Mouse (Mus musculus) MEL (cell line): Measurements from ENCODE around the gene Tgfbr3l. TPM values are rescaled to one million over a fixed set of nuclear protein-coding genes. Genes with fewer than 3 reads are reported as not detected.

Experiments
- DNase-seq: peaks from one replicate; pipeline ENCODE4 v3.0.0; 2011; ENCODE audit warnings: low read depth, low spot score
- H3K27ac ChIP-seq: 2 replicates; pipeline ENCODE4 v1.5.1; 2012; ENCODE audit warnings: low read depth, mild to moderate bottlenecking, control low read depth, low read length, moderate library complexity; ENCODE audit not compliant: control insufficient read depth
- H3K27me3 ChIP-seq, 2 experiments: fragments of 150-350 bp in 1 of 2; sonication (generic) in 1 of 2; 2 replicates each; pipeline ENCODE4 v1.6.1; 2012; ENCODE audit warnings: low read length in 2 of 2, mild to moderate bottlenecking in 2 of 2, improper control_type of control experiment in 1 of 2, moderate library complexity in 1 of 2; ENCODE audit not compliant: insufficient read depth in 2 of 2, control insufficient read depth in 1 of 2
- H3K36me3 ChIP-seq, 2 experiments: 2 replicates each; pipeline ENCODE4 v1.6.1; 2012 to 2014; ENCODE audit warnings: low read length in 2 of 2, improper control_type of control experiment in 1 of 2, inconsistent platforms in 1 of 2, mild to moderate bottlenecking in 1 of 2; ENCODE audit not compliant: insufficient read depth in 2 of 2, control insufficient read depth in 1 of 2
- H3K4me1 ChIP-seq, 2 experiments: fragments of 150-350 bp in 1 of 2; sonication (generic) in 1 of 2; 2 replicates each; pipeline ENCODE4 v1.6.1; 2012; ENCODE audit warnings: low read length in 2 of 2, improper control_type of control experiment in 1 of 2, mild to moderate bottlenecking in 1 of 2; ENCODE audit not compliant: insufficient read depth in 2 of 2, control insufficient read depth in 1 of 2
- H3K4me3 ChIP-seq, 2 experiments: fragments of 150-350 bp in 1 of 2; sonication (generic) in 1 of 2; 2 replicates each; pipeline ENCODE4 v1.5.1; 2012; ENCODE audit warnings: low read depth in 2 of 2, low read length in 2 of 2, mild to moderate bottlenecking in 2 of 2, moderate library complexity in 2 of 2, control low read depth in 1 of 2, improper control_type of control experiment in 1 of 2; ENCODE audit not compliant: control insufficient read depth in 1 of 2, insufficient read depth in 1 of 2
- H3K79me2 ChIP-seq: 2 replicates; pipeline ENCODE4 v1.6.1; 2012; ENCODE audit warnings: mild to moderate bottlenecking, low read length, moderate library complexity; ENCODE audit not compliant: control insufficient read depth, poor library complexity, insufficient read depth
- H3K9ac ChIP-seq: 2 replicates; pipeline ENCODE4 v1.6.1; 2012; ENCODE audit warnings: low read depth, mild to moderate bottlenecking, control low read depth, low read length, moderate library complexity; ENCODE audit not compliant: control insufficient read depth, poor library complexity, severe bottlenecking
- H3K9me3 ChIP-seq: fragments of 150-350 bp; sonication (generic); replicated peaks from 2 replicates; pipeline ENCODE4 v1.6.1; 2012; ENCODE audit warnings: mild to moderate bottlenecking, low read length, improper control_type of control experiment, moderate library complexity; ENCODE audit not compliant: insufficient read depth
- BHLHE40 ChIP-seq: IDR thresholded peaks from 2 replicates; pipeline ENCODE4 v1.6.1; 2012; ENCODE audit warnings: low read depth, mild to moderate bottlenecking, inconsistent platforms, low read length, improper control_type of control experiment, borderline replicate concordance
- CHD1 ChIP-seq: IDR thresholded peaks from 2 replicates; pipeline ENCODE4 v1.6.1; 2012; ENCODE audit warnings: low read depth, mild to moderate bottlenecking, inconsistent platforms, low read length, improper control_type of control experiment
- CTCF ChIP-seq, 3 experiments: IDR thresholded peaks in 2 of 3; conservative IDR thresholded peaks in 1 of 3; 2 replicates each; pipeline ENCODE4 v1.5.1; 2011 to 2012; ENCODE audit warnings: low read length in 3 of 3, low read depth in 2 of 3, mild to moderate bottlenecking in 2 of 3, improper control_type of control experiment in 1 of 3, inconsistent platforms in 1 of 3, mixed read lengths in 1 of 3, moderate library complexity in 1 of 3; ENCODE audit not compliant: control insufficient read depth in 1 of 3, insufficient read depth in 1 of 3, poor library complexity in 1 of 3, severe bottlenecking in 1 of 3
- E2F4 ChIP-seq: IDR thresholded peaks from 2 replicates; pipeline ENCODE4 v1.6.1; 2011; ENCODE audit warnings: low read depth, low read length, improper control_type of control experiment, borderline replicate concordance
- ELF1 ChIP-seq: IDR thresholded peaks from 2 replicates; pipeline ENCODE4 v1.6.1; 2014; ENCODE audit warnings: low read depth, mild to moderate bottlenecking, inconsistent platforms, low read length, improper control_type of control experiment, moderate library complexity
- GABPA ChIP-seq: IDR thresholded peaks from 2 replicates; pipeline ENCODE4 v1.6.1; 2012; ENCODE audit warnings: low read depth, mild to moderate bottlenecking, inconsistent platforms, low read length, improper control_type of control experiment, moderate library complexity
- GATA1 ChIP-seq: IDR thresholded peaks from 2 replicates; pipeline ENCODE4 v1.6.1; 2011; ENCODE audit warnings: low read depth, low read length, improper control_type of control experiment
- HCFC1 ChIP-seq: IDR thresholded peaks from 2 replicates; pipeline ENCODE4 v1.6.1; 2012; ENCODE audit warnings: low read depth, mild to moderate bottlenecking, inconsistent platforms, low read length, improper control_type of control experiment, moderate library complexity
- JUND ChIP-seq: IDR thresholded peaks from 2 replicates; pipeline ENCODE4 v1.6.1; 2011; ENCODE audit warnings: low read depth, mild to moderate bottlenecking, improper control_type of control experiment, low read length
- KAT2A ChIP-seq: conservative IDR thresholded peaks from 2 replicates; pipeline ENCODE4 v1.6.1; 2012; ENCODE audit warnings: low read depth, low read length, improper control_type of control experiment, inconsistent platforms
- MAZ ChIP-seq: IDR thresholded peaks from 2 replicates; pipeline ENCODE4 v1.6.1; 2012; ENCODE audit warnings: low read depth, mild to moderate bottlenecking, inconsistent platforms, low read length, improper control_type of control experiment
- MEF2A ChIP-seq: IDR thresholded peaks from 2 replicates; pipeline ENCODE4 v1.6.1; 2014; ENCODE audit warnings: low read depth, mild to moderate bottlenecking, inconsistent platforms, low read length, improper control_type of control experiment; ENCODE audit not compliant: poor library complexity, insufficient replicate concordance, severe bottlenecking; ENCODE audit errors: extremely low read depth
- MYB ChIP-seq: IDR thresholded peaks from 2 replicates; pipeline ENCODE4 v1.6.1; 2011; ENCODE audit warnings: mild to moderate bottlenecking, low read depth, low read length, improper control_type of control experiment
- NELFE ChIP-seq: IDR thresholded peaks from 2 replicates; pipeline ENCODE4 v1.6.1; 2011; ENCODE audit warnings: low read depth, low read length, improper control_type of control experiment
- NRF1 ChIP-seq: IDR thresholded peaks from 2 replicates; pipeline ENCODE4 v1.6.1; 2014; ENCODE audit warnings: low read depth, mild to moderate bottlenecking, inconsistent platforms, low read length, improper control_type of control experiment, moderate library complexity; ENCODE audit not compliant: poor library complexity, insufficient read depth, severe bottlenecking
- POLR2AphosphoS2 ChIP-seq: IDR thresholded peaks from 2 replicates; pipeline ENCODE4 v1.6.1; 2011; ENCODE audit warnings: low read length, improper control_type of control experiment
- RAD21 ChIP-seq: IDR thresholded peaks from 2 replicates; pipeline ENCODE4 v1.6.1; 2011; ENCODE audit warnings: mild to moderate bottlenecking, low read depth, low read length, improper control_type of control experiment
- RCOR1 ChIP-seq: IDR thresholded peaks from 2 replicates; pipeline ENCODE4 v1.6.1; 2012; ENCODE audit warnings: low read depth, mild to moderate bottlenecking, inconsistent platforms, low read length, improper control_type of control experiment
- TAL1 ChIP-seq: IDR thresholded peaks from 2 replicates; pipeline ENCODE4 v1.6.1; 2012; ENCODE audit warnings: mild to moderate bottlenecking, inconsistent platforms, low read length, moderate library complexity, mixed read lengths
- TCF12 ChIP-seq: IDR thresholded peaks from 2 replicates; pipeline ENCODE4 v1.6.1; 2014; ENCODE audit warnings: low read depth, mild to moderate bottlenecking, inconsistent platforms, low read length, improper control_type of control experiment, moderate library complexity
- USF2 ChIP-seq, 2 experiments: IDR thresholded peaks; 2 replicates each; pipeline ENCODE4 v1.6.1; 2011 to 2012; ENCODE audit warnings: improper control_type of control experiment in 2 of 2, low read length in 2 of 2, borderline replicate concordance in 1 of 2, inconsistent platforms in 1 of 2, low read depth in 1 of 2, mild to moderate bottlenecking in 1 of 2; ENCODE audit not compliant: insufficient read depth in 1 of 2
- ZC3H11A ChIP-seq: IDR thresholded peaks from 2 replicates; pipeline ENCODE4 v1.6.1; 2012; ENCODE audit warnings: low read depth, mild to moderate bottlenecking, inconsistent platforms, low read length, improper control_type of control experiment
- ZNF384 ChIP-seq: IDR thresholded peaks from 2 replicates; pipeline ENCODE4 v1.6.1; 2012; ENCODE audit warnings: low read depth, mild to moderate bottlenecking, inconsistent platforms, low read length, improper control_type of control experiment
- polyA plus RNA-seq, 2 experiments: library from polyadenylated mRNA; stranded (reverse) in 1 of 2; unstranded in 1 of 2; fragments of >175 nt in 1 of 2; fragments of >200 nt in 1 of 2; gene quantifications; 2 replicates each; pipeline versions ENCODE4 v1.2.1 to v1.2.4; 2012; ENCODE audit warnings: low replicate concordance in 2 of 2, low read depth in 1 of 2; ENCODE audit not compliant: insufficient read length in 2 of 2, insufficient read depth in 1 of 2, missing spikeins in 1 of 2
- total RNA-seq: library from RNA; depleted of rRNA; stranded (reverse); fragments of 300-350 nt; gene quantifications from 2 replicates; pipeline ENCODE4 v1.2.3, GENCODE M21; 2012

Gene Tgfbr3l
- total and polyA plus RNA-seq, 3 experiments: 2.2 to 14.2 TPM; not detected in 1

DNA sequence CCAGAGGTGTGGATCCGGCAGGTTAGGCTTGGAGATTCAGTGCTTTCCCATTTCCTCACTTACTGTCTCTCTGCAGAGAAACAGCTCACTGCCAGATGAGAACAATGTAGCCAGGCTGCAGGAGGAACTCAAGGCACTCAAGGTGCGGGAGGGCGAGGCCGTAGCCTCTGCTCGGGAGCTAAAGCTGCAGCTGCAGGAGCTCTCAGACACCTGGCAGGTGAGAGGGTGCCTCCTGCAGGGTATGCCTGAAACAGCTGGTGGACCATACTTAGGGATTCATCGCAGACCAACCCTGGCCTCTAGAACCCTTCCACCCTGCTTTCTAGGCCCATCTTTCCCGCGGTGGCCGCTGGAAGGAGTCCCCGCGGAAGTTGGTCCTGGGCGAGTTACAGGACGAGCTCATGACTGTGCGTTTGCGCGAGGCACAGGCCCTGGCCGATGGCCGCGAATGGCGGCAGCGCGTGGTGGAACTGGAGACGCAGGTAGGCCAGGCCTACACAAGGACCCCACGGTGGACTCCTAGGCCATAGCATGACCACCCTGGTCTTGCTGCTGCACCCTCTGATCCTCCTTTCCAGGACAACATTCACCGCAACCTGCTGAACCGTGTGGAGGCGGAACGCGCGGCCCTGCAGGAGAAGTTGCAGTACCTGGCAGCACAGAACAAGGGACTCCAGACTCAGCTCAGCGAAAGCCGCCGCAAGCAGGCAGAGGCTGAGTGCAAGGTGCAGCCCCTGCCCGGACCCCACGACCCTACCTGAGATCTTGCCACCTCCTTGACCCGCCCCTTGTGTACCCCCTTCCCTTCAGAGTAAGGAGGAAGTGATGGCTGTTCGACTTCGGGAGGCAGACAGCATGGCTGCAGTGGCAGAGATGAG, 42.5 kb upstream of the Tgfbr3l start:
- H3K27me3 ChIP-seq: no peaks in the 10 kb centered on the region
- no peak overlapping the region for H3K9ac ChIP-seq
- no peaks in the 10 kb centered on the region for H3K9me3 ChIP-seq
- no peak overlapping the region for H3K4me3 ChIP-seq
- no peaks in the 10 kb centered on the region for H3K79me2 ChIP-seq
- H3K27ac ChIP-seq: no peak overlapping the region
- TF ChIP-seq BHLHE40 (no peak), CTCF (IDR thresholded peaks at IDR 0.05 in 2 of 3, conservative IDR thresholded peaks at IDR 0.05 in 1 of 3; ENCODE audit: control insufficient read depth in 1 of 3, insufficient read depth in 1 of 3, low read depth in 2 of 3, low read length in 3 of 3, poor library complexity in 1 of 3, severe bottlenecking in 1 of 3) (no peak), ZNF384 (no peak), GABPA (no peak), KAT2A (no peak), POLR2AphosphoS2 (no peak), RAD21 (no peak), NRF1 (no peak), ZC3H11A (no peak), TAL1 (no peak), MYB (no peak), TCF12 (no peak), CHD1 (no peak), JUND (no peak), RCOR1 (no peak)
- H3K4me1 ChIP-seq: no peaks in the 10 kb centered on the region
- DNase-seq: no peak
- H3K36me3 ChIP-seq: no peaks in the 10 kb centered on the region

DNA sequence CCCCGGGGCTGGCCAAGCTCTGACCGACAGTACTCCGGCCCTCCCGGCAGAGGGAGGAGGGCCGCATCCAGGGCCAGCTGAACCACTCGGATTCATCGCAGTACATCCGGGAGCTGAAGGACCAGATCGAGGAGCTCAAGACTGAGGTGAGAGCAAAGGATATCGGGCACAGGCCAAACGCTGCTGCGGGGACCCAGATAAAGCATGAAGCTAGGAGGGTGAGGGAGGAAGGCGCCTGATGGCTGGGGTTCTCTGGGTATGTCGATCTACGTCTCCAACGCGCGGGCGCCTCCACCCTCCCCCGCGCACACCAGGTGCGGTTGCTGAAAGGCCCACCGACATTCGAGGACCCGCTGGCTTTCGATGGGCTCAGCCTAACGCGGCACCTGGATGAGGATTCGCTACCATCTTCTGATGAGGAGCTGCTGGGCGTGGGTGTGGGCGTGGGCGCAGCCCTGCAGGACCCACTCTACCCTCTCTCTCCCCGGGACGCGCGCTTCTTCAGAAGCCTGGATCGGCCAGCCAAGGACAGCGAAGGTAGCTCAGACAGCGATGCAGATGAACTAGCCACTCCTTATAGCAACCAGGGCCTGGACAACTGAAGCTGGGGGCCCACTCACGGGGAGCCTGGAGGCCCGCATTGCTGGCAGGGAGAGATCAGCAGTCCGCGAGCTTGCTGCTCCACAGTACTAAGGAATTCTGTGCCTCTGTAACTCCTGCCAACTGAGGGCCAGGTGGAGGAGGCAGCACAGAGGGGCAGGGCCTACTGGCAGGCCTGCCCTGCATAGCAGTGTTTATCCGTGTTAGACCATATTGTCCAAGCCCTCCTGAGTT, 41.6 kb upstream of the Tgfbr3l start:
- Histone ChIP-seq H3K9ac (no peak overlapping the region), H3K27ac (no peak overlapping the region), H3K4me1 (no peaks in the 10 kb centered on the region), H3K9me3 (no peaks in the 10 kb centered on the region)
- no peak for DNase-seq
- TF ChIP-seq USF2 (IDR thresholded peaks at IDR 0.05; ENCODE audit: borderline replicate concordance in 1 of 2, insufficient read depth in 1 of 2, low read depth in 1 of 2, low read length in 2 of 2) (no peak), BHLHE40 (no peak), MYB (no peak), HCFC1 (no peak), E2F4 (no peak), MEF2A (no peak), MAZ (no peak), GATA1 (no peak), ELF1 (no peak), NELFE (no peak), POLR2AphosphoS2 (no peak)
- TF ChIP-seq, all 39 proteins: peak for 0
- Histone ChIP-seq H3K79me2 (no peaks in the 10 kb centered on the region), H3K4me3 (no peak overlapping the region), H3K36me3 (no peaks in the 10 kb centered on the region), H3K27me3 (no peaks in the 10 kb centered on the region)
